Mouse (Mus musculus) heart, adult 2 months (tissue): ENCODE results near the gene Mansc1. TPM values are rescaled to one million over a fixed set of nuclear protein-coding genes. Genes with fewer than 3 reads are reported as not detected.

Source experiments
- DNase-seq, 2 experiments: peaks; one replicate each; pipeline ENCODE4 v3.0.0; 2021
- H3K27ac ChIP-seq: fragments of 200-600 bp; 2 replicates; pipeline ENCODE4 v1.8.1; 2022
- H3K27me3 ChIP-seq: fragments of 200-500 bp; 2 replicates; pipeline ENCODE4 v1.6.1; 2012; ENCODE audit warnings: mild to moderate bottlenecking, low read length, inconsistent platforms, mixed read lengths; ENCODE audit not compliant: control insufficient read depth, insufficient read depth
- H3K36me3 ChIP-seq: fragments of 200-500 bp; 2 replicates; pipeline ENCODE4 v1.6.1; 2012; ENCODE audit warnings: low read length, inconsistent platforms; ENCODE audit not compliant: control insufficient read depth, insufficient read depth
- H3K4me1 ChIP-seq: fragments of 200-500 bp; 2 replicates; pipeline ENCODE4 v1.6.1; 2011; ENCODE audit warnings: low read length; ENCODE audit not compliant: control insufficient read depth, insufficient read depth
- H3K4me3 ChIP-seq: fragments of 200-600 bp; 2 replicates; pipeline ENCODE4 v1.8.1; 2022
- H3K79me2 ChIP-seq: fragments of 200-500 bp; replicated peaks from 2 replicates; pipeline ENCODE4 v1.6.1; 2012; ENCODE audit warnings: mild to moderate bottlenecking, inconsistent platforms, low read length, moderate library complexity, mixed read lengths; ENCODE audit not compliant: control insufficient read depth, insufficient read depth
- H3K9ac ChIP-seq: fragments of 200-500 bp; 2 replicates; pipeline ENCODE4 v1.6.1; 2012; ENCODE audit warnings: low read depth, mild to moderate bottlenecking, control low read depth, inconsistent platforms, low read length, mixed read lengths
- CTCF ChIP-seq: fragments of 200-600 bp; IDR thresholded peaks from 2 replicates; pipeline ENCODE4 v1.8.1; 2022; ENCODE audit warnings: antibody characterized with exemption, mild to moderate bottlenecking, moderate library complexity
- EP300 ChIP-seq: fragments of 200-500 bp; IDR thresholded peaks from 2 replicates; pipeline ENCODE4 v1.6.1; 2011; ENCODE audit warnings: low read depth, low read length, control low read depth; ENCODE audit not compliant: insufficient read depth
- POLR2A ChIP-seq: fragments of 200-500 bp; IDR thresholded peaks from 2 replicates; pipeline ENCODE4 v1.6.1; 2011; ENCODE audit warnings: mild to moderate bottlenecking, low read depth, low read length, control low read depth; ENCODE audit not compliant: insufficient read depth
- WGBS: fragments of 180-500 bp; shearing (Covaris S2); methylation state at CpG from one replicate; pipeline ENCODE4 v1.1.7; 2018; 5-methylcytosine and 5-hydroxymethylcytosine counted together
- intact Hi-C: fragments of 180-260 bp; cut with DNase I; formaldehyde crosslinking; loops from one replicate; pipeline ENCODE4 v1.15.1; 2025
- polyA plus RNA-seq: library from polyadenylated mRNA; depleted of rRNA; stranded (reverse); fragments of >200 nt; gene quantifications from 2 replicates; pipeline ENCODE4 v1.2.3, GENCODE M21; 2012
- total RNA-seq, 2 experiments: library from RNA; stranded (reverse); gene quantifications; 2 replicates each; pipeline ENCODE4 v1.2.3; 2021

Mansc1 gene
- total and polyA plus RNA-seq, 3 experiments = 4.3 to 5.5 (median 4.5) TPM

- TF ChIP-seq EP300 = no peak
- no peak for TF ChIP-seq POLR2A
- TF ChIP-seq CTCF = no peak
- H3K4me3 ChIP-seq = no peak overlapping the region
- peaks cover 4% of the 10 kb centered on the region; the same call in 1 of the 2 replicates for H3K4me1 ChIP-seq
- no peaks in the 10 kb centered on the region for H3K27me3 ChIP-seq
- intact Hi-C loops = no loop called here
- no peak overlapping the region for H3K9ac ChIP-seq
- no peaks in the 10 kb centered on the region for H3K79me2 ChIP-seq
- WGBS = 74% methylated on average over 8 of the region's 8 CpGs
- no peak for DNase-seq
- no peak overlapping the region for H3K27ac ChIP-seq
- H3K36me3 ChIP-seq = no peaks in the 10 kb centered on the region
Measured at GRCm38 (mm10) chr6:134633553-134633952, 1.3 kb upstream of the Mansc1 start.

- Histone ChIP-seq H3K27me3 (no peaks in the 10 kb centered on the region), H3K9ac (peak overlapping the region; percentile 68), H3K4me3 (peak overlapping the region; percentile 68), H3K27ac (peak overlapping the region; percentile 42; the same call in 1 of the 2 replicates), H3K4me1 (peaks cover 4% of the 10 kb centered on the region; the same call in 1 of the 2 replicates), H3K79me2 (no peaks in the 10 kb centered on the region), H3K36me3 (no peaks in the 10 kb centered on the region)
- 32% methylated on average over 5 of the region's 5 CpGs for WGBS
- intact Hi-C loops = no loop called here
- no peak for DNase-seq
- TF ChIP-seq EP300 (no peak), POLR2A (no peak), CTCF (no peak)
Measured at GRCm38 (mm10) chr6:134632756-134633155, 468 bp upstream of the Mansc1 start.

GRCm38 (mm10) chr6:134630447-134630846 is 1.8 kb downstream of the Mansc1 start:
- Histone ChIP-seq H3K79me2 (0 out of 2 replicates have a peak, but pooled peaks cover 1% of the 10 kb centered on the region), H3K36me3 (no peaks in the 10 kb centered on the region), H3K27me3 (no peaks in the 10 kb centered on the region), H3K4me1 (peaks cover 4% of the 10 kb centered on the region; the same call in 1 of the 2 replicates), H3K9ac (no peak overlapping the region), H3K27ac (no peak overlapping the region), H3K4me3 (no peak overlapping the region)
- no peak for TF ChIP-seq CTCF
- no peak for TF ChIP-seq EP300
- TF ChIP-seq POLR2A = no peak
- peak in 1 of 2 experiments; percentile 21 for DNase-seq
- intact Hi-C loops = no loop called here
- 37% methylated on average over 9 of the region's 9 CpGs for WGBS

- WGBS = 93% methylated on average over 1 of the region's 1 CpGs
- 0 out of 2 replicates have a peak, but pooled peaks cover 1% of the 10 kb centered on the region for H3K79me2 ChIP-seq
- TF ChIP-seq EP300 = no peak
- TF ChIP-seq CTCF = no peak
- no peak for TF ChIP-seq POLR2A
- H3K4me1 ChIP-seq = peaks cover 3% of the 10 kb centered on the region
- H3K27me3 ChIP-seq = no peaks in the 10 kb centered on the region
- no peak overlapping the region for H3K9ac ChIP-seq
- DNase-seq = no peak
- intact Hi-C loops = no loop called here
- H3K36me3 ChIP-seq = no peaks in the 10 kb centered on the region; the same call in 1 of the 2 replicates
- no peak overlapping the region for H3K4me3 ChIP-seq
- no peak overlapping the region for H3K27ac ChIP-seq
Measured at GRCm38 (mm10) chr6:134626564-134626963, 5.7 kb downstream of the Mansc1 start.

GRCm38 (mm10) chr6:134625431-134625830 is 6.9 kb downstream of the Mansc1 start:
- intact Hi-C loops = no loop called here
- Histone ChIP-seq H3K4me1 (peaks cover 4% of the 10 kb centered on the region), H3K27me3 (no peaks in the 10 kb centered on the region), H3K36me3 (no peaks in the 10 kb centered on the region; the same call in 1 of the 2 replicates), H3K4me3 (no peak overlapping the region), H3K79me2 (0 out of 2 replicates have a peak, but pooled peaks cover 1% of the 10 kb centered on the region), H3K9ac (no peak overlapping the region), H3K27ac (no peak overlapping the region)
- WGBS = 88% methylated on average over 12 of the region's 12 CpGs
- TF ChIP-seq EP300 (no peak), CTCF (no peak), POLR2A (no peak)
- no peak for DNase-seq

GRCm38 (mm10) chr6:134621552-134621949 is 10.7 kb downstream of the Mansc1 start:
- TF ChIP-seq CTCF (no peak), POLR2A (no peak), EP300 (no peak)
- intact Hi-C loops = no loop called here
- H3K27ac ChIP-seq = no peak overlapping the region
- peak in 1 of 2 experiments; percentile 14 for DNase-seq
- 0 out of 2 replicates have a peak, but pooled peaks cover under 1% of the 10 kb centered on the region for H3K79me2 ChIP-seq
- peaks cover 4% of the 10 kb centered on the region for H3K4me1 ChIP-seq
- no peak overlapping the region for H3K9ac ChIP-seq
- H3K4me3 ChIP-seq = no peak overlapping the region
- no peaks in the 10 kb centered on the region for H3K27me3 ChIP-seq
- WGBS = 65% methylated on average over 14 of the region's 14 CpGs
- H3K36me3 ChIP-seq = no peaks in the 10 kb centered on the region; the same call in 1 of the 2 replicates
